Mouse (Mus musculus): Measurements from ENCODE around the gene Kmt5c.

DNA sequence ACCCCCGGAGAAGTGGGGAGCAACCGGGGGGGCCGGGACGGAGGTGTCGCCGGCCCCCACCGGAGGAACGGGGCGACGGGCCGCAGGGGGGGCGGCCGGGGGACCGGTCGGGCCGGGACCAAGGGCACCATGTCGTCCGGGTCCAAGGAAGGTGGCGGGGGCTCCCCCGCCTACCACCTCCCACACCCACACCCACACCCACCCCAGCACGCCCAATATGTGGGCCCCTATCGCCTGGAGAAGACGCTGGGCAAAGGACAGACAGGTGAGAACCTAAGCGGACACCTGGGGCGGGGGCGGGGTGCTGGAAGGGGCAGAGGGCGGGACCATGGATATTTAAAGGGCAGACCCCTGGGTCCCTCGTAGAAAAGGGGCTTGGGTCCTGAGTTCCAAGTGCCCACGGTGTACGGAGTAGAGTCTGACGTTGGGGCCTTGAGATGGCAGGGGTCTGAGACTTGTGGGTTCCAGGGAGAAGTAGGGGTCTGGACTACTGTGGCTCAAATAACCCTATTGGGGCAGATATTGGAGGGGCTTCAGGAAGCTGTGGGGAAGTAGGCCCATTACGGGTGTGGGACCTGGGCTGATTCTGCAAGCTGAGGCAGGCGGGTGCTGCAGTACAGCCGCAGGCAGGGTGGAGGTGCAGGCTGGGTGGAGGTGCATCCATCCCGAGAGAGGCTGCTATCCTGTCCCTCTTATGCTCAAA lies 48.8 kb upstream of the Kmt5c start:
- TF ChIP-seq CTCF (IDR thresholded peaks at IDR 0.05; ENCODE audit: borderline replicate concordance, extremely low read depth, insufficient read depth, insufficient read length) (no peak), POLR2A (IDR thresholded peaks at IDR 0.05; ENCODE audit: borderline replicate concordance, extremely low read depth, insufficient read depth, insufficient read length, poor library complexity, severe bottlenecking) (no peak)
